ENCODE assay signal across 28 mouse cellular contexts in the genomic region with DNA sequence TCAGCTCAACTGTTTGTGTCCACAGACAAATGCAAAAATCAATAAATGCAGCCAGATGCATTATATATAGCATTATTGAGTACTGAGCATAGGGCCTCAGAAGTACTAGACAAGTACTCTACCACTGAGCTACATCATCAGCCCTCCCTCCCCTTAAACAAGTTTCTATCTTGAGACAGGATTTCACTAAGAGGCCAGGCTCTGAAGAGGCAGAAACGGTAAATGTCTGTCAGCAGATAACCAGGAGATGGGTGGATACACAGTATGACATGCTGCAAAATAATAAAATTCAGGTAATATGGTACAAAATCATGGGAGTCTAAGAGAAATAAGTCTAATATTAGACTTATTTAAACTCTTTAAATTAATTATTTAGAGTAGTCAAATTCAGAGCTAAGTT.
DNase-seq lines count a peak whose midpoint lies in the region; ATAC-seq and TF ChIP-seq lines count a peak whose summit lies in the region.
"Had no signal": no experiment of that assay in that cellular context is flagged by ENCODE, and none has a peak within 500 bp of the region (broad histone marks: within the 10 kb centered on the region; RNA-seq: fewer than 3 reads in every experiment).

No protein-coding gene starts in this region.

- H3K27ac ChIP-seq in liver, embryonic 11.5 days (ENCODE audit: low read depth, low read length): no peak overlapping the region
- H3K27ac ChIP-seq in liver, postnatal 0 days (ENCODE audit: low read depth): no peak overlapping the region
- no peak overlapping the region for H3K27ac ChIP-seq in liver, embryonic 13.5 days
- H3K27ac ChIP-seq in liver, embryonic 16.5 days (ENCODE audit: low read length): no peak overlapping the region
- H3K27ac ChIP-seq: embryonic facial prominence, embryonic 12.5 days; forebrain, embryonic 10.5 days; forebrain, embryonic 12.5 days had no signal

- no peak overlapping the region for H3K4me2 ChIP-seq in liver, embryonic 11.5 days
- no peak overlapping the region for H3K4me2 ChIP-seq in liver, postnatal 0 days (ENCODE audit: low read depth, low read length)
- H3K4me2 ChIP-seq in liver, embryonic 13.5 days: no peak overlapping the region
- no peak overlapping the region for H3K4me2 ChIP-seq in liver, embryonic 16.5 days (ENCODE audit: low read depth, low read length)
- H3K4me2 ChIP-seq: embryonic facial prominence, embryonic 12.5 days; forebrain, embryonic 12.5 days had no signal

- H3K36me3 ChIP-seq in liver, embryonic 11.5 days (ENCODE audit: control insufficient read depth, insufficient read depth, low read length): no peaks in the 10 kb centered on the region
- no peaks in the 10 kb centered on the region for H3K36me3 ChIP-seq in liver, postnatal 0 days (replicated peaks; ENCODE audit: insufficient read depth, low read length)
- no peaks in the 10 kb centered on the region for H3K36me3 ChIP-seq in liver, embryonic 13.5 days
- H3K36me3 ChIP-seq in liver, embryonic 16.5 days (ENCODE audit: control insufficient read depth, insufficient read depth): no peaks in the 10 kb centered on the region
- H3K36me3 ChIP-seq: embryonic facial prominence, embryonic 12.5 days; forebrain, embryonic 10.5 days; forebrain, embryonic 12.5 days had no signal

- DNase-seq in liver, embryonic 11.5 days (ENCODE audit: low spot score): no peak
- DNase-seq in liver, postnatal 0 days: no peak
- peak; percentile 25 for DNase-seq in c-Kit-positive CD71-positive TER-119-negative erythroid progenitor cells, embryonic 14.5 days (ENCODE audit: low read depth)
- no peak for DNase-seq in liver, embryonic 13.5 days
- no peak for DNase-seq in thymus, adult 18-20 months
- no peak for DNase-seq in right cerebral cortex, postnatal 36 days (ENCODE audit: low spot score in 2 of 2)
- DNase-seq: adrenal gland, adult 8-10 months; adrenal gland, postnatal 14 days; adrenal gland, postnatal 36 days; B cell, adult 2 months; cerebellum, adult 11 months; cerebellum, adult 18-20 months; cerebellum, adult 8-10 months; cerebellum, adult 9-11 months; cerebellum, postnatal 14 days; cerebellum, postnatal 36 days; embryo, embryonic 11 days had no signal

- H3K4me1 ChIP-seq in liver, embryonic 11.5 days (replicated peaks; ENCODE audit: control insufficient read depth, insufficient read depth, low read length): peaks cover 14% of the 10 kb centered on the region
- peaks cover 22% of the 10 kb centered on the region for H3K4me1 ChIP-seq in liver, postnatal 0 days (ENCODE audit: insufficient read depth)
- H3K4me1 ChIP-seq in liver, embryonic 13.5 days (replicated peaks): peaks cover 58% of the 10 kb centered on the region
- H3K4me1 ChIP-seq in liver, embryonic 16.5 days (ENCODE audit: control insufficient read depth, low read depth, low read length): peaks cover 13% of the 10 kb centered on the region
- H3K4me1 ChIP-seq: forebrain, embryonic 10.5 days; forebrain, embryonic 12.5 days had no signal

- H3K9ac ChIP-seq in liver, embryonic 11.5 days (ENCODE audit: low read depth, low read length): no peak overlapping the region
- H3K9ac ChIP-seq in liver, postnatal 0 days (replicated peaks): no peak overlapping the region
- no peak overlapping the region for H3K9ac ChIP-seq in liver, embryonic 13.5 days
- no peak overlapping the region for H3K9ac ChIP-seq in liver, embryonic 16.5 days (ENCODE audit: low read depth, low read length)
- H3K9ac ChIP-seq: embryonic facial prominence, embryonic 12.5 days; forebrain, embryonic 12.5 days had no signal

- H3K9me3 ChIP-seq in liver, embryonic 11.5 days (ENCODE audit: control insufficient read depth, low read length): no peaks in the 10 kb centered on the region
- H3K9me3 ChIP-seq in liver, postnatal 0 days (ENCODE audit: low read length): no peaks in the 10 kb centered on the region
- H3K9me3 ChIP-seq in liver, embryonic 13.5 days (replicated peaks): no peaks in the 10 kb centered on the region
- no peaks in the 10 kb centered on the region for H3K9me3 ChIP-seq in liver, embryonic 16.5 days (replicated peaks; ENCODE audit: control insufficient read depth, low read length)
- H3K9me3 ChIP-seq: embryonic facial prominence, embryonic 12.5 days; forebrain, embryonic 10.5 days; forebrain, embryonic 12.5 days; G1E had no signal

- TF ChIP-seq CTCF in liver, postnatal 0 days (IDR thresholded peaks at IDR 0.05; ENCODE audit: low read depth): no peak

- peak; percentile 75 for ATAC-seq in liver, embryonic 11.5 days (replicated peaks; ENCODE audit: low FRiP score)
- no peak for ATAC-seq in liver, postnatal 0 days
- peak; percentile 72 for ATAC-seq in liver, embryonic 13.5 days (ENCODE audit: low read depth)
- ATAC-seq in liver, embryonic 16.5 days (ENCODE audit: low read depth): peak; percentile 31; the same call in 1 of the 2 replicates
- ATAC-seq: activated CD4-positive, CD25-positive, alpha-beta regulatory T cell, adult 4 months; forebrain, embryonic 14.5 days; forebrain, embryonic 16.5 days had no signal

- no peak overlapping the region for H3K4me3 ChIP-seq in liver, embryonic 11.5 days (ENCODE audit: low read depth, low read length)
- H3K4me3 ChIP-seq in liver, postnatal 0 days (ENCODE audit: low read depth, low read length): no peak overlapping the region
- no peak overlapping the region for H3K4me3 ChIP-seq in liver, embryonic 13.5 days (replicated peaks)
- H3K4me3 ChIP-seq in liver, embryonic 16.5 days (ENCODE audit: low read depth, low read length): no peak overlapping the region
- H3K4me3 ChIP-seq: embryonic facial prominence, embryonic 12.5 days; erythroblast, embryonic 14.5 days; forebrain, embryonic 10.5 days; forebrain, embryonic 12.5 days had no signal

- no peak for TF ChIP-seq EP300 in liver, postnatal 0 days (IDR thresholded peaks at IDR 0.05; ENCODE audit: low read depth)

- WGBS in liver, embryonic 11.5 days: 53% methylated on average over 1 of the region's 1 CpGs
- WGBS in liver, postnatal 0 days (ENCODE audit: insufficient replicate concordance): 47% methylated on average over 1 of the region's 1 CpGs
- 11% methylated on average over 1 of the region's 1 CpGs for WGBS in liver, embryonic 13.5 days (ENCODE audit: insufficient replicate concordance)
- WGBS in liver, embryonic 16.5 days (ENCODE audit: insufficient replicate concordance): 29% methylated on average over 1 of the region's 1 CpGs

- no peaks in the 10 kb centered on the region for H3K27me3 ChIP-seq in liver, embryonic 11.5 days (replicated peaks; ENCODE audit: control insufficient read depth, insufficient read depth, low read length)
- H3K27me3 ChIP-seq in liver, postnatal 0 days (ENCODE audit: insufficient read depth, low read length): no peaks in the 10 kb centered on the region
- H3K27me3 ChIP-seq in liver, embryonic 13.5 days: no peaks in the 10 kb centered on the region
- H3K27me3 ChIP-seq in liver, embryonic 16.5 days (ENCODE audit: control insufficient read depth, insufficient read depth, low read depth, low read length): no peaks in the 10 kb centered on the region
- H3K27me3 ChIP-seq: CH12.LX; embryonic facial prominence, embryonic 12.5 days; forebrain, embryonic 12.5 days; Patski had no signal
